ENCODE assay signal across 13 mouse cellular contexts in the genomic region with DNA sequence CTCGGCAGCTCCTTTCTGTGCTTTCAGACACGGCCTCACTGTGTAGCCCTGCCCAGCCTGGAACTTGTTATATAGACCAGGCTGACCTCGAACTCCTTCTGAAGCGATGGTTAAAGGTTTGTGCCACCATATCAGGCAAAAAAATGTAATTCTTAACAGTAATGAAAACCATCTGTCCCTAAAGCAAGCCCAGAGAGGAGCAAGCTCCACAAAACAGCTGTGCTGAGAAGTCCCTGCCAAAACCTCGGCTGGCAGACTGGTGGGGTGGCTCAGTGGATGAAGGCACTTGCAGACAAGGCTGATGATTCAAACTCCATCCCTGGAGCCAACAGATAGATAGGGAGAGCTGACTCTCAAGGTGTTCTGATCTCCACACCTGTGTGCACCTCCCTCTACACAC. TPM values are rescaled to one million over a fixed set of nuclear protein-coding genes. Genes with fewer than 3 reads are reported as not detected.
A peak's percentile ranks its signal among the peaks of the same experiment; 100 is the strongest.
DNase-seq lines count a peak whose midpoint lies in the region; ATAC-seq and TF ChIP-seq lines count a peak whose summit lies in the region.
"Had no signal": no experiment of that assay in that cellular context is flagged by ENCODE, and none has a peak within 500 bp of the region (broad histone marks: within the 10 kb centered on the region; RNA-seq: fewer than 3 reads in every experiment).

No protein-coding gene starts in this region.

- H3K9me3 ChIP-seq in heart, embryonic 12.5 days (replicated peaks): no peaks in the 10 kb centered on the region
- no peaks in the 10 kb centered on the region for H3K9me3 ChIP-seq in lung, postnatal 0 days (ENCODE audit: low read length)
- no peaks in the 10 kb centered on the region for H3K9me3 ChIP-seq in hindbrain, embryonic 12.5 days (replicated peaks)
- H3K9me3 ChIP-seq: G1E; midbrain, embryonic 15.5 days had no signal

- H3K27ac ChIP-seq in heart, embryonic 12.5 days (ENCODE audit: poor library complexity, severe bottlenecking): no peak overlapping the region; the same call in 1 of the 2 replicates
- H3K27ac ChIP-seq in lung, postnatal 0 days (ENCODE audit: low read length): peak overlapping the region; percentile 99
- no peak overlapping the region for H3K27ac ChIP-seq in hindbrain, embryonic 12.5 days
- H3K27ac ChIP-seq: left cerebral cortex, adult 2 months; midbrain, embryonic 15.5 days had no signal

- H3K27me3 ChIP-seq in heart, embryonic 12.5 days (replicated peaks): no peaks in the 10 kb centered on the region
- no peaks in the 10 kb centered on the region for H3K27me3 ChIP-seq in lung, postnatal 0 days (replicated peaks; ENCODE audit: insufficient read depth, low read length)
- H3K27me3 ChIP-seq in hindbrain, embryonic 12.5 days: no peaks in the 10 kb centered on the region
- H3K27me3 ChIP-seq: midbrain, embryonic 15.5 days had no signal

- no peak for TF ChIP-seq EP300 in lung, postnatal 0 days (IDR thresholded peaks at IDR 0.05)

- DNase-seq in layer of hippocampus, adult 9-11 months: peak; percentile 38
- no peak for DNase-seq in layer of hippocampus, postnatal 25 days (ENCODE audit: extremely low spot score in 1 of 2, low spot score in 1 of 2)
- DNase-seq in brain, adult 2 months (ENCODE audit: low read depth, low spot score): peak; percentile 46
- DNase-seq in lung, postnatal 0 days (ENCODE audit: low spot score): peak; percentile 79
- DNase-seq: adrenal gland, postnatal 36 days had no signal

- H3K4me3 ChIP-seq in heart, embryonic 12.5 days: no peak overlapping the region
- H3K4me3 ChIP-seq in lung, postnatal 0 days (ENCODE audit: low read depth, low read length): no peak overlapping the region
- no peak overlapping the region for H3K4me3 ChIP-seq in hindbrain, embryonic 12.5 days
- H3K4me3 ChIP-seq: left cerebral cortex, adult 2 months; midbrain, embryonic 15.5 days had no signal

- no peak overlapping the region for H3K4me2 ChIP-seq in heart, embryonic 12.5 days
- no peak overlapping the region for H3K4me2 ChIP-seq in lung, postnatal 0 days (replicated peaks; ENCODE audit: low read depth, low read length)
- no peak overlapping the region for H3K4me2 ChIP-seq in hindbrain, embryonic 12.5 days (replicated peaks)
- H3K4me2 ChIP-seq: midbrain, embryonic 15.5 days had no signal

- WGBS in heart, embryonic 12.5 days: 80% methylated on average over 5 of the region's 5 CpGs
- 71% methylated on average over 5 of the region's 5 CpGs for WGBS in lung, postnatal 0 days
- 73% methylated on average over 5 of the region's 5 CpGs for WGBS in hindbrain, embryonic 12.5 days

- no peak for ATAC-seq in heart, embryonic 12.5 days (ENCODE audit: insufficient number of reproducible peaks, low FRiP score)
- peak; percentile 26 for ATAC-seq in lung, postnatal 0 days
- no peak for ATAC-seq in hindbrain, embryonic 12.5 days (ENCODE audit: low FRiP score)
- ATAC-seq in erythroblast, adult 5-6 weeks (replicated peaks; ENCODE audit: low FRiP score, poor library complexity, severe bottlenecking): no peak
- ATAC-seq: inflammation-experienced regulatory T-cells, adult 6 months; midbrain, embryonic 15.5 days had no signal

- H3K4me1 ChIP-seq in heart, embryonic 12.5 days (replicated peaks): peaks cover 25% of the 10 kb centered on the region
- 0 out of 2 replicates have a peak, but pooled peaks cover 5% of the 10 kb centered on the region for H3K4me1 ChIP-seq in lung, postnatal 0 days (ENCODE audit: insufficient read depth, low read depth, low read length)
- peaks cover 13% of the 10 kb centered on the region for H3K4me1 ChIP-seq in hindbrain, embryonic 12.5 days

- no peak for TF ChIP-seq CTCF in lung, postnatal 0 days (IDR thresholded peaks at IDR 0.05)

- H3K9ac ChIP-seq in heart, embryonic 12.5 days: 0 out of 2 replicates have a peak overlapping the region, but pooled peaks have one; percentile 11
- no peak overlapping the region for H3K9ac ChIP-seq in lung, postnatal 0 days (replicated peaks; ENCODE audit: low read depth)
- no peak overlapping the region for H3K9ac ChIP-seq in hindbrain, embryonic 12.5 days
- H3K9ac ChIP-seq: midbrain, embryonic 15.5 days had no signal

- H3K36me3 ChIP-seq in heart, embryonic 12.5 days: no peaks in the 10 kb centered on the region
- H3K36me3 ChIP-seq in lung, postnatal 0 days (ENCODE audit: insufficient read depth, low read length): no peaks in the 10 kb centered on the region
- no peaks in the 10 kb centered on the region for H3K36me3 ChIP-seq in hindbrain, embryonic 12.5 days
- H3K36me3 ChIP-seq: midbrain, embryonic 15.5 days had no signal

RNA-seq across cellular contexts. Expression of a gene that starts 6.7 kb away (rescaled TPM):
- total RNA-seq in layer of hippocampus, postnatal 25 days (2021): not detected
- 1.7 and 1.8 TPM in 2 replicates for polyA plus RNA-seq in heart, embryonic 12.5 days (2016; fragmentation: Nextera tagmentation; extraction: Ambion mirVana)
- polyA plus RNA-seq in lung, postnatal 0 days (2015; fragmentation: Nextera tagmentation; extraction: Ambion mirVana): 1.1 TPM in 2 replicates
- 0.86 and 0.98 TPM in 2 replicates for polyA plus RNA-seq in hindbrain, embryonic 12.5 days (2016; fragmentation: Nextera tagmentation; extraction: Ambion mirVana)
- total RNA-seq in erythroblast, adult 5-6 weeks (2015; ENCODE audit: low replicate concordance): 2.5 TPM in 1 of 2 replicates, not detected in the other
- total RNA-seq in erythroblast, adult 5-6 weeks (2017; ENCODE audit: low replicate concordance): not detected in 2 replicates
- total RNA-seq: adrenal gland, postnatal 36 days; common myeloid progenitor, adult 5-6 weeks; left cerebral cortex, adult 2 months had no signal
- polyA plus RNA-seq: inflammation-experienced regulatory T-cells, adult 6 months; midbrain, embryonic 15.5 days had no signal

RNA-seq across cellular contexts. Expression of a gene that starts 15.7 kb away (rescaled TPM):
- total RNA-seq in layer of hippocampus, postnatal 25 days (2021): 100 to 1,000 TPM; 278 to 311 TPM
- polyA plus RNA-seq in heart, embryonic 12.5 days (2016; fragmentation: Nextera tagmentation; extraction: Ambion mirVana): 190 and 194 TPM in 2 replicates
- 352 and 379 TPM in 2 replicates for polyA plus RNA-seq in lung, postnatal 0 days (2015; fragmentation: Nextera tagmentation; extraction: Ambion mirVana)
- polyA plus RNA-seq in hindbrain, embryonic 12.5 days (2016; fragmentation: Nextera tagmentation; extraction: Ambion mirVana): 276 and 280 TPM in 2 replicates
- 15.0 and 32.4 TPM in 2 replicates for total RNA-seq in erythroblast, adult 5-6 weeks (2015; ENCODE audit: low replicate concordance)
- total RNA-seq in erythroblast, adult 5-6 weeks (2017; ENCODE audit: low replicate concordance): 15.8 and 18.0 TPM in 2 replicates

RNA-seq across cellular contexts. Expression of a gene that starts 15.9 kb away (rescaled TPM):
- 10 to 100 TPM; 68.2 to 71.1 TPM for total RNA-seq in layer of hippocampus, postnatal 25 days (2021)
- polyA plus RNA-seq in heart, embryonic 12.5 days (2016; fragmentation: Nextera tagmentation; extraction: Ambion mirVana): 38.8 and 39.5 TPM in 2 replicates
- polyA plus RNA-seq in lung, postnatal 0 days (2015; fragmentation: Nextera tagmentation; extraction: Ambion mirVana): 61.7 and 63.6 TPM in 2 replicates
- polyA plus RNA-seq in hindbrain, embryonic 12.5 days (2016; fragmentation: Nextera tagmentation; extraction: Ambion mirVana): 59.0 and 59.6 TPM in 2 replicates
- total RNA-seq in erythroblast, adult 5-6 weeks (2015; ENCODE audit: low replicate concordance): 14.8 and 16.1 TPM in 2 replicates
- 5.3 and 7.7 TPM in 2 replicates for total RNA-seq in erythroblast, adult 5-6 weeks (2017; ENCODE audit: low replicate concordance)

RNA-seq across cellular contexts. Expression of a gene that starts 20.6 kb away (rescaled TPM):
- 10 to 100 TPM; 83.7 to 99.3 TPM for total RNA-seq in layer of hippocampus, postnatal 25 days (2021)
- polyA plus RNA-seq in heart, embryonic 12.5 days (2016; fragmentation: Nextera tagmentation; extraction: Ambion mirVana): 61.6 and 63.9 TPM in 2 replicates
- 35.2 and 43.5 TPM in 2 replicates for polyA plus RNA-seq in lung, postnatal 0 days (2015; fragmentation: Nextera tagmentation; extraction: Ambion mirVana)
- polyA plus RNA-seq in hindbrain, embryonic 12.5 days (2016; fragmentation: Nextera tagmentation; extraction: Ambion mirVana): 106 and 111 TPM in 2 replicates
- 28.4 and 63.2 TPM in 2 replicates for total RNA-seq in erythroblast, adult 5-6 weeks (2015; ENCODE audit: low replicate concordance)
- total RNA-seq in erythroblast, adult 5-6 weeks (2017; ENCODE audit: low replicate concordance): 28.5 and 48.2 TPM in 2 replicates

RNA-seq across cellular contexts. Expression of a gene that starts 38.3 kb away (rescaled TPM):
- total RNA-seq in layer of hippocampus, postnatal 25 days (2021): not detected
- not detected in 2 replicates for polyA plus RNA-seq in heart, embryonic 12.5 days (2016; fragmentation: Nextera tagmentation; extraction: Ambion mirVana)
- polyA plus RNA-seq in lung, postnatal 0 days (2015; fragmentation: Nextera tagmentation; extraction: Ambion mirVana): 0.31 TPM in 1 of 2 replicates, not detected in the other
- polyA plus RNA-seq in hindbrain, embryonic 12.5 days (2016; fragmentation: Nextera tagmentation; extraction: Ambion mirVana): not detected in 2 replicates
- total RNA-seq in erythroblast, adult 5-6 weeks (2015; ENCODE audit: low replicate concordance): 0.42 TPM in 1 of 2 replicates, not detected in the other
- total RNA-seq in erythroblast, adult 5-6 weeks (2017; ENCODE audit: low replicate concordance): not detected in 2 replicates
- polyA plus RNA-seq: inflammation-experienced regulatory T-cells, adult 6 months; midbrain, embryonic 15.5 days had no signal

Comparison
In these comparisons a context has a peak if more than half of its experiments do, and no peak if none do; other contexts are left out.
1. DNase-seq: peak in layer of hippocampus, adult 9-11 months (single experiment), brain, adult 2 months (single experiment) and lung, postnatal 0 days (single experiment); none in layer of hippocampus, postnatal 25 days (0 of 2).